Mouse (Mus musculus): ENCODE measurements around the gene Prkg1. TPM values are rescaled to one million over a fixed set of nuclear protein-coding genes. Genes with fewer than 3 reads are reported as not detected.

Gene Prkg1
- polyA plus RNA-seq, 1 experiment, result 5.9 TPM

DNA sequence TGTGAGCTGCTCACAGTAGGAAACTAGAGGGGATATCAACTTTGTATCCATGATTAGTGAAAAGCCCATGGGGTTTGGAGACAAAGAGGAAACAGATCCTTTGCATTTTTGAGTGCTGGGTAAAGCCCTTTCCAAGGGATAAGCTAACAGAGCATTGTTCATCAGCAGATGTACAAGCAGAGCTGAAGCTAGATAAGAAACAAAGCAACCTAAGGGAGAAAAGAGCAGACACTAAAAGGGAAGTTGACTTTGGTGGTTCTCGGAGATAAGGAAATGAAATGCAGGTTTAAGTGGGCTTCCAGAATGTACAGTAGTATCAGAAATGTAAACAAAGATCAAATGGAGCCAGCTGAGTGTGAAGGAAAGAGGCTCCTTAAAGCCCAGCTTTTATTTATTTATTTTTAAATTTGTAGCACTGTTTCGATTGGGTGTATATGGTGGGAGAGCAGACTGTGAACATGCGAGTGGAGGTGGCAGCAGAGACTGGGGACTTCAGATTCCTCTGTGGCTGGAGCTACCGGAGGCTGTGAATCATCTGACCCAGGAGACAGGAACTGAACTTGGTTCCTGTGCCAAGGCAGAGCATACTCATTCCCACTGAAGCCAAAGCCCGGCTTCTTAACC is 822.4 kb downstream of the Prkg1 start:
- TF ChIP-seq CTCF (IDR thresholded peaks at IDR 0.05; ENCODE audit: extremely low read depth, insufficient read depth, low read length) (no peak), POLR2A (IDR thresholded peaks at IDR 0.05; ENCODE audit: extremely low read depth, insufficient read depth, low read length) (no peak)
- Histone ChIP-seq H3K4me3 (ENCODE audit: insufficient read depth, low read length) (no peak overlapping the region), H3K27ac (ENCODE audit: insufficient read depth, low read length) (no peak overlapping the region)

DNA sequence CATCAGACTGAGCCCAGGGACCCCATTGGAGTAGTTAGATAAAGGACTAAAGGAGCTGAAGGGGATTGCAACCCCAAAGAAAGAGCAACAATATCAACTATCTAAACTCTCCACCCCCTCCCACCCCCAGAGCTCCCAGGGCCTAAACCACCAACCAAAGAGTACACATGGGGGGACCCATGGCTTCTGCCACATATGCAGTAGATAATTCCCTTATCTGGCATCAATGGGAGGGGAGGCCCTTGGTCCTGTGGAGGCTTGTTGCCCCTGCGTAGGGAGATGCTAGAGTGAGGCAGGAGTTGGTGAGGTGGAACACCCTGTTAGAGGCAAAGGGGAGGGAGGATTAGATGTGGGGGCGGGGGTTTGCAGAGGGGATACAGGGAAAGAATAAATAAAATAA is 826.8 kb downstream of the Prkg1 start:
- no peak overlapping the region for H3K4me3 ChIP-seq (ENCODE audit: insufficient read depth, low read length)
- no peak for TF ChIP-seq CTCF (IDR thresholded peaks at IDR 0.05; ENCODE audit: extremely low read depth, insufficient read depth, low read length)
- no peak for TF ChIP-seq POLR2A (IDR thresholded peaks at IDR 0.05; ENCODE audit: extremely low read depth, insufficient read depth, low read length)
- no peak overlapping the region for H3K27ac ChIP-seq (ENCODE audit: insufficient read depth, low read length)
- H3K4me1 ChIP-seq (ENCODE audit: control insufficient read depth, insufficient read depth, low read length), result no peaks in the 10 kb centered on the region

More for the DNA sequence above, 822.4 kb downstream of the Prkg1 start:
- no peaks in the 10 kb centered on the region for H3K4me1 ChIP-seq (ENCODE audit: control insufficient read depth, insufficient read depth, low read length)

DNA sequence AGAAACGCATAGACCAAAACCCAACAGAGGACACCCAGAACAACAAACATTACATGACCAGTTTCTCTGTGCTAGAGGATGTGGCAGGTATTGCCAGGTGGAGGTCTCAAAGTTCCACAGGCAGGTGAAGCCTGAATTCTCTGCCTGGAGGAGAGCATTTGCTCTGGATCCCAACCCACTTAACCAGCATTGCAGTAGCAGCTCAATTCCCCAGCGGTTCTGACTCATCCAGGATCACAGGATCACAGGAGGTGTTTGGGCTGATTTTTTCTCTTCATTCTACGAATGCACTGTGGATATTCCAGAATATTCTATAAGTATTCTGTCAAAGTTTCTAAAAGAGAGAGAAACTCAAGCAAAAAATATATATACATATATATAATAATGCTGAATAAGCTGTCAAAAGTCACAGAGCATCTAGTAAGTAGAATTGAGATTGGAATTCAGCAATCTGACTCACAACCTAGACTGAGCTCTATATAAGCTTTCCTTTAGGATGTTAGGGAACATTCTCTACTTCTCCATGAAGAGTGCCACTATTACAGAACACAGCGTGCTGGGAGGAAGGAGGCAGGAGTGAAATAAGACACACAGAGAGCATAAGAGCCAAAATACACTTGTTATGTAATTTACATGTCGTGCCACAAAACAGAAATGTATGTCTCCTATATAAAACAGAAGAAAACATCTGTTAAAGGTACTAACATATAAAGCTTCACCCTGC is 833.2 kb downstream of the Prkg1 start:
- TF ChIP-seq CTCF (IDR thresholded peaks at IDR 0.05; ENCODE audit: extremely low read depth, insufficient read depth, low read length) (no peak), POLR2A (IDR thresholded peaks at IDR 0.05; ENCODE audit: extremely low read depth, insufficient read depth, low read length) (no peak)
- Histone ChIP-seq H3K4me3 (ENCODE audit: insufficient read depth, low read length) (no peak overlapping the region), H3K27ac (ENCODE audit: insufficient read depth, low read length) (no peak overlapping the region), H3K4me1 (ENCODE audit: control insufficient read depth, insufficient read depth, low read length) (no peaks in the 10 kb centered on the region; the same call in 1 of the 2 replicates)

DNA sequence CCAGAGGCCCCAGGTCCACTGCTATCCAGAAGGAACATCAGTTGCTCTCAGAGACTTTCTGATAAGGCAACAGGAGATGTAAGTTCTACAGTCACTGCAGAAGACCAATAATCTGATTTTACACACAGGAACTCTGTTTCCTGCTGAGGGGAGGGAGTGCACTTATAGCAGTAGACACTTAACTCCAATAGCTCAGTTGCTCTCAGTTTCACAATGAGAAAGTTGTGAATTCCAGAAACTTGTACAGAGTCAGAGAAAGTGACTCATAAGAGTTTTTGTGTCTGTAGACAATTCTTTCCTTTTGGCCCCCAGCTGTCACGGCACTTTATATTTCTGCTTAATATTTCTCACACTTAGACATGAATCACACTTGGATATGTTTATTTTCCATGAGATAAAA is 840.8 kb downstream of the Prkg1 start:
- no peaks in the 10 kb centered on the region; the same call in 1 of the 2 replicates for H3K4me1 ChIP-seq (ENCODE audit: control insufficient read depth, insufficient read depth, low read length)
- H3K4me3 ChIP-seq (ENCODE audit: insufficient read depth, low read length), result no peak overlapping the region
- no peak overlapping the region for H3K27ac ChIP-seq (ENCODE audit: insufficient read depth, low read length)
- TF ChIP-seq POLR2A (IDR thresholded peaks at IDR 0.05; ENCODE audit: extremely low read depth, insufficient read depth, low read length), result no peak
- TF ChIP-seq CTCF (IDR thresholded peaks at IDR 0.05; ENCODE audit: extremely low read depth, insufficient read depth, low read length), result no peak

DNA sequence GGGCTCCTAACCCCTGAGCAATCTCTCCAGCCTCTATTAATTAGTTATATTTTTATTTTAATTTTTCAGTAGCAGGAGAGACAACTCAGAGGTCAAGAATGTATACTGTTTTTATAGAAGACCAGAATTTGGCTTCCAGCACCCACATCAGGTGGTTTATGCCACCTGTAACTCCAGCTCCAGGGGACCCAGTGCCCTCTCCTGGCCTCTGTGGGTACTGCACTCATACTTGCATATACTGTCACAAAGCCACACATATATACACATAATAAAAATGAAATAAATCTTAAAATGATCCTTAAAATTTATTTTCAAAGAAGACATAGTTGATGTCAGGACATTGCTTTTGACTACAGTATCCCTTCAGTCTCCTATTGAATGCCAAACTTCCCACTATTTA is 862.5 kb downstream of the Prkg1 start:
- no peak for TF ChIP-seq POLR2A (IDR thresholded peaks at IDR 0.05; ENCODE audit: extremely low read depth, insufficient read depth, low read length)
- TF ChIP-seq CTCF (IDR thresholded peaks at IDR 0.05; ENCODE audit: extremely low read depth, insufficient read depth, low read length), result no peak
- H3K4me1 ChIP-seq (ENCODE audit: control insufficient read depth, insufficient read depth, low read length), result no peaks in the 10 kb centered on the region
- no peak overlapping the region for H3K27ac ChIP-seq (ENCODE audit: insufficient read depth, low read length)
- H3K4me3 ChIP-seq (ENCODE audit: insufficient read depth, low read length), result no peak overlapping the region

DNA sequence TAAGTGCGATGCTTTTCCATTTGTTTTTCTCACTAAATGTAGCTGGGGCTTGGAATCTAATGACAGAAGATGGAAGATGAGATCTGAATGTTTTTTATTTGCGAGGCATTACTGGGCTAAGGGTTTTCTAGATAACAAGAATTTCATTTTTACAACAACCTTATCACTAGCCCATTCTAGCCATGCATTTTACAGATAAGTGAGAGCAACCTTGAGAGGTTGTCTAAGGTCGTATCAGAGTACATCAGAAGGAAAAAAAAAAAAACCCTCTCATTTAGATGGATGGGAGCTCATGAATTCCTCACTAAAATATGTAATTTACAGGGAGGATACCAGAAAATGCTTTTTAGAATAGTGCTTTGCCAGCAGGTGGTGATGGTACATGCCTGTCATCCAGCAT is 863.8 kb downstream of the Prkg1 start:
- H3K27ac ChIP-seq (ENCODE audit: insufficient read depth, low read length), result no peak overlapping the region
- H3K4me3 ChIP-seq (ENCODE audit: insufficient read depth, low read length), result no peak overlapping the region
- no peaks in the 10 kb centered on the region for H3K4me1 ChIP-seq (ENCODE audit: control insufficient read depth, insufficient read depth, low read length)
- TF ChIP-seq CTCF (IDR thresholded peaks at IDR 0.05; ENCODE audit: extremely low read depth, insufficient read depth, low read length), result no peak

DNA sequence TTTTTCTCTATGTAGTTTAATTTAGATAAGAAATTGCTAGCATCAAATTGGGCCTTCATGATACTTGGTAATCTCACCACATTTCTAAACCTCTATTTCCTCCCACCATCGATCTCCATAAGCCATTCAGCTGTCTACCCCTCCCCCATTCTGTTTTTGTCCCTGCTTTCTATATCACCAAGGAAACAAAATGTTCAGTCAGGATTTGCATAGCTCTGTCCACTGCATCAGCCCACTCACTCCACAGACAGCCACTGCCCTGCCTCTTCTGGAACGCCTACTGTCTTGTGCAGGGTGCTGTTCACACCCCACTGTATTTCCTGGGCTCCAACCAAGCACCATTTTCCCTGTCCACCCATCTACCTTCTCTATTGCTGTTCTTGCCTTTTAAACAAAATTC is 874.5 kb downstream of the Prkg1 start:
- Histone ChIP-seq H3K27ac (ENCODE audit: insufficient read depth, low read length) (no peak overlapping the region), H3K4me3 (ENCODE audit: insufficient read depth, low read length) (no peak overlapping the region), H3K4me1 (ENCODE audit: control insufficient read depth, insufficient read depth, low read length) (peaks cover 1% of the 10 kb centered on the region; the same call in 1 of the 2 replicates)
- TF ChIP-seq CTCF (IDR thresholded peaks at IDR 0.05; ENCODE audit: extremely low read depth, insufficient read depth, low read length) (no peak), POLR2A (IDR thresholded peaks at IDR 0.05; ENCODE audit: extremely low read depth, insufficient read depth, low read length) (no peak)

DNA sequence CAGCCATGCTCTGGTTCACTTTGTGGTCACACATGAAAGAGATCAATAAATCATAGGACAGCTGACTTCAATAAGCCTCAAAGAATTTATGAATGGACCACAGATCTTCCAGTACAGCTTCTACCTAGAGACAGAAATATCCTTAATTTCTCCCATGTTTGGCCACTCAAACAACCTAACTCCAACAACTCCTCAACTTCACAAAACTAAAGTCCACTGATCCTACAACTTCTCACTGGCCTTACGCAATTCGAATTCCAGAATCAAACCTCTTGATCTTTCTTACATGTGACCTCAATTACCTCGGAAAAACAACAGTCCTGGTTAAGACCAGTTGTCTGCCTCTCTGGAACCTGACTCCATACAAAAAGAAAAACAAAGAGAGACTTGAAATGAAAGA is 875.0 kb downstream of the Prkg1 start:
- no peak for TF ChIP-seq POLR2A (IDR thresholded peaks at IDR 0.05; ENCODE audit: extremely low read depth, insufficient read depth, low read length)
- no peak for TF ChIP-seq CTCF (IDR thresholded peaks at IDR 0.05; ENCODE audit: extremely low read depth, insufficient read depth, low read length)
- H3K27ac ChIP-seq (ENCODE audit: insufficient read depth, low read length), result no peak overlapping the region
- H3K4me3 ChIP-seq (ENCODE audit: insufficient read depth, low read length), result no peak overlapping the region
- peaks cover 1% of the 10 kb centered on the region; the same call in 1 of the 2 replicates for H3K4me1 ChIP-seq (ENCODE audit: control insufficient read depth, insufficient read depth, low read length)

DNA sequence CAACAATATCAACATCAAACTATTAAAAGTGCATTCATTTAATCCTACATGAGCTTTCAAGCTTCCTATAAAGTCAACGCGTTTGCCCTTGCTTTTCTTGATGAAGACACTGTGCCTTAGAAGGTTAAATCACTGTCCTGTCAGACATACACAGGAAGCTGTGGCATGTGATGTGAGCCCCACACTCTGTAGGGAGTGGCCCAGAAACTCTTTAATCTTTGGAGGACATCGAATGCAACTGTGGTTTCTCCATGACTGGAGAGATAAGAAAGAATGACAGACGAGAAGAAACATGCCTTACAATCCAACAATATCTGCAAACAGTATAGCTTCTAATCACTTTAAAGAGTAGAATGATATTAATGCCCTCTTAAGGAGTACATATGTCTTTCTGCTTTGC is 903.4 kb downstream of the Prkg1 start:
- no peak overlapping the region for H3K4me3 ChIP-seq (ENCODE audit: insufficient read depth, low read length)
- no peak overlapping the region for H3K27ac ChIP-seq (ENCODE audit: insufficient read depth, low read length)
- H3K4me1 ChIP-seq (ENCODE audit: control insufficient read depth, insufficient read depth, low read length), result no peaks in the 10 kb centered on the region
- TF ChIP-seq POLR2A (IDR thresholded peaks at IDR 0.05; ENCODE audit: extremely low read depth, insufficient read depth, low read length), result no peak
- TF ChIP-seq CTCF (IDR thresholded peaks at IDR 0.05; ENCODE audit: extremely low read depth, insufficient read depth, low read length), result no peak

DNA sequence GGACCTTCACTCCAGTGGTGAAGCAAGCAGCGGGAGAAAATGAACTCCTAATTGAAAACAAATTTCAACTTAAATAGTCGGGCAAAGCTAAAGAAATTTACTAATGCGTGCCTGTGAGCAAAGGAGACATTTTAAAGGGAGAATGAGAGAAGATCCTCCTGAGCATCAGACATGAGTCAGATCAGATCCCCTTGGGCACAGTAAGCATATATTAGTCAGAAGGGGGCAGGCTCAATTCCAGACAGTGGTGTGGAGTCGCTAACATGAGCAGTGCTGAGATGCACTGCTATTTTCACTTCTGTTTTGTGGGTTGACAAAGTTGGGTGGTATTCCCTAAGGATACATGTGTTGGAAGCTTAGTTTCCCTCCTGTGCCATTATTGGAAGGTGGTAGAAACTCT is 913.8 kb downstream of the Prkg1 start:
- Histone ChIP-seq H3K4me3 (ENCODE audit: insufficient read depth, low read length) (no peak overlapping the region), H3K4me1 (ENCODE audit: control insufficient read depth, insufficient read depth, low read length) (no peaks in the 10 kb centered on the region), H3K27ac (ENCODE audit: insufficient read depth, low read length) (no peak overlapping the region)
- no peak for TF ChIP-seq CTCF (IDR thresholded peaks at IDR 0.05; ENCODE audit: extremely low read depth, insufficient read depth, low read length)
- TF ChIP-seq POLR2A (IDR thresholded peaks at IDR 0.05; ENCODE audit: extremely low read depth, insufficient read depth, low read length), result no peak
